Mouse (Mus musculus) heart, postnatal 0 days (tissue): ENCODE results near the gene Csrnp3. TPM values are rescaled to one million over a fixed set of nuclear protein-coding genes. Genes with fewer than 3 reads are reported as not detected.

ENCODE experiments used
- ATAC-seq: fragments of 200-750 bp; cut with Nextera tagmentation; 2 replicates; pipeline ENCODE4 v1.8.0; 2017; ENCODE audit warnings: low read depth, moderate number of reproducible peaks, moderate library complexity; ENCODE audit not compliant: insufficient read depth
- DNase-seq: peaks from one replicate; pipeline ENCODE4 v3.0.0-alpha.2; 2016; ENCODE audit warnings: low spot score
- H3K27ac ChIP-seq: fragments of 300-500 bp; sonication (generic); 2 replicates; pipeline ENCODE4 v1.5.1; 2014; ENCODE audit warnings: low read depth, mild to moderate bottlenecking
- H3K27me3 ChIP-seq: fragments of 300-500 bp; sonication (generic); 2 replicates; pipeline ENCODE4 v1.6.1; 2014; ENCODE audit warnings: low read length, mixed read lengths; ENCODE audit not compliant: control insufficient read depth, insufficient read depth
- H3K36me3 ChIP-seq: fragments of 300-500 bp; sonication (generic); replicated peaks from 2 replicates; pipeline ENCODE4 v1.6.1; 2014; ENCODE audit warnings: low read length, mixed read lengths; ENCODE audit not compliant: control insufficient read depth, insufficient read depth
- H3K4me1 ChIP-seq: fragments of 300-500 bp; sonication (generic); 2 replicates; pipeline ENCODE4 v1.6.1; 2014; ENCODE audit warnings: antibody characterized with exemption; ENCODE audit not compliant: control insufficient read depth, insufficient read depth
- H3K4me2 ChIP-seq: fragments of 300-500 bp; sonication (generic); 2 replicates; pipeline ENCODE4 v1.6.1; 2014; ENCODE audit warnings: low read depth, mild to moderate bottlenecking, low read length, moderate library complexity
- H3K4me3 ChIP-seq: fragments of 300-500 bp; sonication (generic); 2 replicates; pipeline ENCODE4 v1.5.1; 2014; ENCODE audit warnings: low read depth, low read length
- H3K9ac ChIP-seq: fragments of 300-500 bp; sonication (generic); replicated peaks from 2 replicates; pipeline ENCODE4 v1.6.1; 2014; ENCODE audit warnings: low read depth, low read length, mixed read lengths
- H3K9me3 ChIP-seq: fragments of 300-500 bp; sonication (generic); replicated peaks from 2 replicates; pipeline ENCODE4 v1.6.1; 2016; ENCODE audit warnings: low read length; ENCODE audit not compliant: control insufficient read depth
- CTCF ChIP-seq: IDR thresholded peaks from 2 replicates; pipeline ENCODE4 v1.5.1; 2016; ENCODE audit warnings: antibody characterized with exemption, control low read depth, low read depth
- EP300 ChIP-seq: IDR thresholded peaks from 2 replicates; pipeline ENCODE4 v1.6.1; 2016; ENCODE audit warnings: antibody characterized with exemption, low read depth
- WGBS: fragments of 180-500 bp; shearing (Covaris S2); extraction: QIAGEN DNeasy Blood & Tissue Kit; methylation state at CpG from one replicate; pipeline ENCODE4 v1.1.7; 2014; 5-methylcytosine and 5-hydroxymethylcytosine counted together
- polyA plus RNA-seq: library from polyadenylated mRNA; unstranded; fragments of >200 nt; fragmentation: Nextera tagmentation; extraction: Ambion mirVana; gene quantifications from 2 replicates; pipeline ENCODE4 v1.2.1, GENCODE M21; 2015
- total RNA-seq: library from RNA; depleted of rRNA; stranded (reverse); fragments of >200 nt; gene quantifications from 2 replicates; pipeline ENCODE4 v1.2.3, GENCODE M21; 2014; ENCODE audit warnings: low replicate concordance

Gene Csrnp3
- total and polyA plus RNA-seq, 2 experiments from 2014 or later: under 0.01 to 0.18 TPM

- Histone ChIP-seq H3K27ac (no peak overlapping the region), H3K36me3 (no peaks in the 10 kb centered on the region), H3K9ac (no peak overlapping the region), H3K4me2 (no peak overlapping the region), H3K27me3 (peaks cover 36% of the 10 kb centered on the region), H3K4me3 (no peak overlapping the region), H3K9me3 (no peaks in the 10 kb centered on the region), H3K4me1 (no peaks in the 10 kb centered on the region)
- 88% methylated on average over 6 of the region's 6 CpGs for WGBS
- ATAC-seq (no peak), DNase-seq (no peak)
- no peak for TF ChIP-seq EP300
- no peak for TF ChIP-seq CTCF
These were observed 135.9 kb downstream of the Csrnp3 start for GRCm38 (mm10) chr2:65981470-65981869.

- no peak for TF ChIP-seq CTCF
- TF ChIP-seq EP300: no peak
- Histone ChIP-seq H3K36me3 (no peaks in the 10 kb centered on the region), H3K4me1 (no peaks in the 10 kb centered on the region), H3K4me3 (no peak overlapping the region), H3K27me3 (peaks cover 36% of the 10 kb centered on the region), H3K4me2 (no peak overlapping the region), H3K9me3 (no peaks in the 10 kb centered on the region), H3K9ac (no peak overlapping the region), H3K27ac (no peak overlapping the region)
- 43% methylated on average over 4 of the region's 4 CpGs for WGBS
- ATAC-seq (no peak), DNase-seq (no peak)
These were observed 136.4 kb downstream of the Csrnp3 start for GRCm38 (mm10) chr2:65981965-65982364.

- TF ChIP-seq CTCF (no peak), EP300 (no peak)
- 51% methylated on average over 4 of the region's 4 CpGs for WGBS
- ATAC-seq (no peak), DNase-seq (no peak)
- H3K4me2 ChIP-seq: no peak overlapping the region
- H3K4me3 ChIP-seq: no peak overlapping the region
- H3K27me3 ChIP-seq: peaks cover 40% of the 10 kb centered on the region
- H3K4me1 ChIP-seq: no peaks in the 10 kb centered on the region
- H3K36me3 ChIP-seq: no peaks in the 10 kb centered on the region
- no peaks in the 10 kb centered on the region for H3K9me3 ChIP-seq
- H3K9ac ChIP-seq: no peak overlapping the region
- no peak overlapping the region for H3K27ac ChIP-seq
These were observed 140.1 kb downstream of the Csrnp3 start for GRCm38 (mm10) chr2:65985706-65986105.

- peaks cover 40% of the 10 kb centered on the region; the same call in 1 of the 2 replicates for H3K27me3 ChIP-seq
- no peak for TF ChIP-seq CTCF
- no peak for TF ChIP-seq EP300
These were observed 141.5 kb downstream of the Csrnp3 start for GRCm38 (mm10) chr2:65987069-65987468.

GRCm38 (mm10) chr2:65987588-65987987 lies 142.0 kb downstream of the Csrnp3 start:
- no peak overlapping the region for H3K27ac ChIP-seq
- H3K9me3 ChIP-seq: no peaks in the 10 kb centered on the region
- peaks cover 43% of the 10 kb centered on the region; the same call in 1 of the 2 replicates for H3K27me3 ChIP-seq
- H3K4me3 ChIP-seq: no peak overlapping the region
- DNase-seq (no peak), ATAC-seq (no peak)
- 35% methylated on average over 3 of the region's 3 CpGs for WGBS
- no peak for TF ChIP-seq EP300
- TF ChIP-seq CTCF: no peak
- no peaks in the 10 kb centered on the region for H3K4me1 ChIP-seq
- H3K4me2 ChIP-seq: no peak overlapping the region
- H3K9ac ChIP-seq: no peak overlapping the region
- no peaks in the 10 kb centered on the region for H3K36me3 ChIP-seq

More at GRCm38 (mm10) chr2:65987069-65987468, 141.5 kb downstream of the Csrnp3 start:
- H3K27ac ChIP-seq: no peak overlapping the region
- H3K36me3 ChIP-seq: no peaks in the 10 kb centered on the region
- no peaks in the 10 kb centered on the region for H3K4me1 ChIP-seq
- WGBS: 50% methylated on average over 6 of the region's 6 CpGs
- no peak overlapping the region for H3K9ac ChIP-seq
- H3K9me3 ChIP-seq: no peaks in the 10 kb centered on the region
- ATAC-seq: no peak; the same call in 1 of the 2 replicates
- H3K4me2 ChIP-seq: no peak overlapping the region
- H3K4me3 ChIP-seq: no peak overlapping the region
- DNase-seq: no peak

GRCm38 (mm10) chr2:65988788-65989187 lies 143.2 kb downstream of the Csrnp3 start:
- 84% methylated on average over 3 of the region's 3 CpGs for WGBS
- Histone ChIP-seq H3K4me3 (no peak overlapping the region), H3K4me1 (no peaks in the 10 kb centered on the region), H3K4me2 (no peak overlapping the region), H3K36me3 (no peaks in the 10 kb centered on the region), H3K27me3 (peaks cover 37% of the 10 kb centered on the region; the same call in 1 of the 2 replicates), H3K9me3 (no peaks in the 10 kb centered on the region), H3K9ac (no peak overlapping the region), H3K27ac (no peak overlapping the region)
- DNase-seq (no peak), ATAC-seq (no peak)
- no peak for TF ChIP-seq CTCF
- no peak for TF ChIP-seq EP300
